ENCODE assay signal across 21 mouse cellular contexts in genomic region chrX:107250390-107250789, GRCm38 (mm10). TPM values are rescaled to one million over a fixed set of nuclear protein-coding genes. Genes with fewer than 3 reads are reported as not detected.
DNase-seq lines count a peak whose midpoint lies in the region; ATAC-seq and TF ChIP-seq lines count a peak whose summit lies in the region.
"Had no signal": no experiment of that assay in that cellular context is flagged by ENCODE, and none has a peak within 500 bp of the region (broad histone marks: within the 10 kb centered on the region; RNA-seq: fewer than 3 reads in every experiment).

No protein-coding gene starts in this region.

- intact Hi-C loops in left cerebral cortex, postnatal 4 days (cut with DNase I), result no loop called here

- no peak for TF ChIP-seq CTCF in lung, postnatal 0 days (IDR thresholded peaks at IDR 0.05)

- no peak overlapping the region for H3K27ac ChIP-seq in lung, postnatal 0 days (ENCODE audit: low read length)
- H3K27ac ChIP-seq in midbrain, embryonic 15.5 days, result no peak overlapping the region
- H3K27ac ChIP-seq: embryonic facial prominence, embryonic 12.5 days; heart, embryonic 13.5 days; hindbrain, embryonic 12.5 days; limb, embryonic 13.5 days had no signal

- no peaks in the 10 kb centered on the region for H3K4me1 ChIP-seq in lung, postnatal 0 days (ENCODE audit: insufficient read depth, low read depth, low read length)
- H3K4me1 ChIP-seq in midbrain, embryonic 15.5 days, result no peaks in the 10 kb centered on the region
- H3K4me1 ChIP-seq: embryonic facial prominence, embryonic 12.5 days; heart, embryonic 13.5 days; hindbrain, embryonic 12.5 days; limb, embryonic 13.5 days had no signal

- DNase-seq in lung, postnatal 0 days (ENCODE audit: low spot score), result peak; percentile 5
- DNase-seq in lung, adult 18-20 months, result no peak
- peak; percentile 59 for DNase-seq in CD4-positive helper T cell, adult 2 months (ENCODE audit: low read depth, low spot score)
- peak; percentile 24 for DNase-seq in c-Kit-positive CD71-negative TER-119-negative erythroid progenitor cells, embryonic 14.5 days (ENCODE audit: low read depth)
- DNase-seq in naive thymus-derived CD4-positive, alpha-beta T cell, adult 2 months (ENCODE audit: low read depth), result peak; percentile 62
- DNase-seq in cerebellum, postnatal 25 days, result no peak
- no peak for DNase-seq in left cerebral cortex, postnatal 4 days
- DNase-seq: cerebellum, adult 9-11 months; gastrocnemius, postnatal 36 days; kidney, postnatal 4 days; layer of hippocampus, postnatal 36 days; lung, adult 2 months had no signal

- no peaks in the 10 kb centered on the region for H3K9me3 ChIP-seq in lung, postnatal 0 days (ENCODE audit: low read length)
- H3K9me3 ChIP-seq in midbrain, embryonic 15.5 days, result no peaks in the 10 kb centered on the region
- H3K9me3 ChIP-seq: embryonic facial prominence, embryonic 12.5 days; heart, embryonic 13.5 days; hindbrain, embryonic 12.5 days; limb, embryonic 13.5 days had no signal

- TF ChIP-seq EP300 in lung, postnatal 0 days (IDR thresholded peaks at IDR 0.05), result no peak

- no peak for ATAC-seq in lung, postnatal 0 days
- no peak for ATAC-seq in midbrain, embryonic 15.5 days (replicated peaks)
- ATAC-seq: intestine, postnatal 0 days had no signal

- 76% methylated on average over 2 of the region's 2 CpGs for WGBS in lung, postnatal 0 days
- 81% methylated on average over 2 of the region's 2 CpGs for WGBS in midbrain, embryonic 15.5 days

- H3K4me3 ChIP-seq in lung, postnatal 0 days (ENCODE audit: low read depth, low read length), result no peak overlapping the region
- no peak overlapping the region for H3K4me3 ChIP-seq in midbrain, embryonic 15.5 days
- H3K4me3 ChIP-seq: embryonic facial prominence, embryonic 12.5 days; heart, embryonic 13.5 days; hindbrain, embryonic 12.5 days; limb, embryonic 13.5 days had no signal

- no peak overlapping the region for H3K4me2 ChIP-seq in lung, postnatal 0 days (replicated peaks; ENCODE audit: low read depth, low read length)
- H3K4me2 ChIP-seq in midbrain, embryonic 15.5 days, result no peak overlapping the region
- H3K4me2 ChIP-seq: embryonic facial prominence, embryonic 12.5 days; heart, embryonic 13.5 days; hindbrain, embryonic 12.5 days; limb, embryonic 13.5 days; midbrain, embryonic 11.5 days had no signal

- no peaks in the 10 kb centered on the region for H3K27me3 ChIP-seq in lung, postnatal 0 days (replicated peaks; ENCODE audit: insufficient read depth, low read length)
- H3K27me3 ChIP-seq in midbrain, embryonic 15.5 days (replicated peaks), result no peaks in the 10 kb centered on the region
- H3K27me3 ChIP-seq: embryonic facial prominence, embryonic 12.5 days; heart, embryonic 13.5 days; hindbrain, embryonic 12.5 days; limb, embryonic 13.5 days had no signal

- H3K36me3 ChIP-seq in lung, postnatal 0 days (ENCODE audit: insufficient read depth, low read length), result no peaks in the 10 kb centered on the region
- H3K36me3 ChIP-seq in midbrain, embryonic 15.5 days (replicated peaks), result no peaks in the 10 kb centered on the region
- H3K36me3 ChIP-seq: embryonic facial prominence, embryonic 12.5 days; heart, embryonic 13.5 days; hindbrain, embryonic 12.5 days; limb, embryonic 13.5 days had no signal

- no peak overlapping the region for H3K9ac ChIP-seq in lung, postnatal 0 days (replicated peaks; ENCODE audit: low read depth)
- H3K9ac ChIP-seq in midbrain, embryonic 15.5 days, result no peak overlapping the region
- H3K9ac ChIP-seq: embryonic facial prominence, embryonic 12.5 days; heart, embryonic 13.5 days; hindbrain, embryonic 12.5 days; limb, embryonic 13.5 days had no signal

RNA-seq across cellular contexts. Expression of gene Gpr174, which starts 5.3 kb away (rescaled TPM):
- polyA plus RNA-seq in lung, postnatal 0 days (2015; fragmentation: Nextera tagmentation; extraction: Ambion mirVana), result not detected in 2 replicates
- under 1 TPM in 1 of 2 experiments, not detected in 1; 0.06 TPM for total RNA-seq in left cerebral cortex, postnatal 4 days (2021)
- polyA plus RNA-seq in midbrain, embryonic 15.5 days (2015; fragmentation: Nextera tagmentation; extraction: Ambion mirVana), result 0.14 TPM in 1 of 2 replicates, not detected in the other
- total RNA-seq: layer of hippocampus, postnatal 36 days had no signal
- polyA plus RNA-seq: heart, embryonic 13.5 days; hindbrain, embryonic 12.5 days; intestine, postnatal 0 days; neural tube, embryonic 11.5 days; testis, adult 2 months had no signal

Comparison
In these comparisons a context has a peak if more than half of its experiments do, and no peak if none do; other contexts are left out.
1. DNase-seq: peak in lung, postnatal 0 days (single experiment), CD4-positive helper T cell, adult 2 months (single experiment), c-Kit-positive CD71-negative TER-119-negative erythroid progenitor cells, embryonic 14.5 days (single experiment) and naive thymus-derived CD4-positive, alpha-beta T cell, adult 2 months (single experiment); none in lung, adult 18-20 months (0 of 2), cerebellum, postnatal 25 days (0 of 2) and left cerebral cortex, postnatal 4 days (single experiment).